Mouse (Mus musculus): Measurements from ENCODE around the gene Vcan. TPM values are rescaled to one million over a fixed set of nuclear protein-coding genes. Genes with fewer than 3 reads are reported as not detected.

Gene Vcan
- total RNA-seq, 2 experiments from 2014 or later, result 125 to 154 TPM

- no peak for DNase-seq
- intact Hi-C loops (cut with DNase I), result loop anchor here (5.0 kb wide), 1 partner anchor 1104 kb away; no protein-coding TSS in a partner anchor
Measured at GRCm38 (mm10) chr13:89738275-89738674, 4.0 kb downstream of the Vcan start.

DNA sequence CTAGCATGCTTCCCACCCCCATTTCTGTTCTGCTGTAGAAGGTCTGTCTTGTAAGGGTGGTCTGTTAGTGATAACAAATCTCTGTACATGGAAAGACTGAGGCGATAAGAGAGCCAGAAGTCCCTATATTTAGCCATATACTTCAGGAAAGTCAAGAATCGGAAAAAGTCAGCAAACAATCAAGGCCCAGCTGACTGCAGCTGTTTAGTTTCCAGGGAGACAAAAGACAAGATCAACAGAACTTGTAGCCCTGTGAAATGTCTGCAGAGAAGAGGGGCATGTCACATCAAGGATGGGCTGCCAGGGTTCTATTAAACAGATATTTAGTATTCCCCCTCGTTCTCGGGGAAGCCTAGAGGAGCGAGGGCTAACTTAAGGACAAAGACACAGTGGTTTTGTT is 7.2 kb downstream of the Vcan start:
- intact Hi-C loops (cut with DNase I), result loop anchor here (5.0 kb wide), 1 partner anchor 1107 kb away; no protein-coding TSS in a partner anchor
- no peak for DNase-seq

- DNase-seq, result no peak
- intact Hi-C loops (cut with DNase I), result no loop called here
Measured at GRCm38 (mm10) chr13:89726492-89726891, 15.8 kb downstream of the Vcan start.

DNA sequence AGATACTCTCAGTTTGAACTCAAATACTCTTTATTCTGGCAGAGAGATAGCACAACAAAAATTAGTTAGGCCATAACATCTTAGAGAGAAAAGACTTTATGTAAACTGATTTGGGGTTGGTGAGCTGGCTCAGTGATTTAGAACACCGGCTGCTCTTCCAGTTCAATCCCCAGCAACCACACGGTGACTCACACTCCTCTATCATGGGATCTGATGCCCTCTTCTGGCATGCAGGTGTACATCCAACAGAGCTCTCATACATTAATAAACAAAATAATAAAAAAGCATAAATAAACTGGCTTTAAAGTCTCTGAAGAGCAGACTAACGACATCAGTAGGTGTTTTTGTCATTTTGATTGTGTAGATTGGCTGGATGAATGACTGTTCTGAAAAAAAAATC is 21.8 kb downstream of the Vcan start:
- intact Hi-C loops (cut with DNase I), result no loop called here
- DNase-seq, result no peak

DNA sequence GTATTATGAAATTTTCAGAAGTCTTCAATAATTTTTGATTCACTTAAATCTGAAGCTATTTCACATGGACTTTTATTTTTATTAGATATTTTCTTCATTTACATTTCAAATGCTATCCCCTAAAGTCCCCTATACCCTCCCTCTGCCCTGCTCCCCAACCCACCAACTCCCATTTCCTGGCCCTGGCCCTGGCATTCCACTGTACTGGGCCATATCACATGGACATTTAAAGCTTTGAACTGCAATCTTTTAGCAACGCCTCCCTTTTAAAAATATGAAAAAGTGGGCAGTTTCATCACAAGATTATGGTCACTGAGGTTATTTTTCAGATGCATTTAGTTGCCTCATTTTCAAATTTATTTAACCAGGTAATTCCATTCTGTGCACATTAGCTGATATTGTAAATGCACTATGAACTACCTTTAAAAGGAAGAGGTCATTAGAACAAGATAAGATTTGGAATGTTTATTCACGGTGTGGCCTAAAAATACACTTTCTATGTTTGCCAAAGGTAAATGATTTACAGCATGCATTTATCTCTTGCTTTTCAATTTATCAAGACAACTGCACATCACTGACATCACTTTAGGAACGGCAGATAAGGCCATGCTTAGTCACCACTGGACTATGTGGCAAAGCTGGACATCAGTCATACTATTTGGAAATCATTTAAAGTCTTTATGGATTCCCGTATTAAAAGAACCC is 32.7 kb downstream of the Vcan start:
- intact Hi-C loops (cut with DNase I), result no loop called here
- no peak for DNase-seq

DNA sequence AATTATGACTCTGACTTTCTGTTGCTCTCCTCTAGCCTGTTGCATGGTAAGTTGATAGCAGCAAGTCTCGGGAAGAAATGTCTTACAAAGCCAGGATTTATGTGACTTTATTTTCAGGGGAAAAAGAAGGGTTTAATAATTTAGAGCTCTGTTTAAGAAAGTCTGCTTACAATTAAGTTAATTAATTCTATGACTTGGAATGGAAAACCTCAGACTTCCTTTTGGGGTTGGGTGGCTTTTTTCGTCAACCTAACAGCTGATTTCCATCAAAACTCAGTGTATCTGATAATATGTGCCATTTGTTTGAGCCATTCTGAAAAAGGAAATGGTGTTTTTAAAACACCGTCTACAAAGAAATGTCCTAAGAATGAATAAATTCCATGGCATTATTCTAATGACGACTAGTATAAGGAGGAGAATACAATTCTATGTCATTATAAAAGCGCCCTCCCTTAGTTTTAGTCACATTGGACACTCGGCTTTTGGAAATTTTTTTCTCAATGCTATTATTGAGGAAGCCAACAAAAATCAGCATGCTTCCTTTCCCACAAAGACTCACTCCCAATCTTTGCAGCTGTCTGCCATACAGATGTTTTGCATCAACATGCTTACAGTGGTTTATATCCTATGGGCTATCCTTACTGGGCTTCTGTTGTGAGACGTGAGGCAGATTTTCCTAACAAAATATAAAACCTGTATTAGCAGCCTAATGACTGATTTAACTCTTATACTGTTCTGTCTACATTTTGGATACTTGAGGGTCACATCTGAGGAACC is 34.0 kb downstream of the Vcan start:
- intact Hi-C loops (cut with DNase I), result no loop called here
- no peak for DNase-seq

DNA sequence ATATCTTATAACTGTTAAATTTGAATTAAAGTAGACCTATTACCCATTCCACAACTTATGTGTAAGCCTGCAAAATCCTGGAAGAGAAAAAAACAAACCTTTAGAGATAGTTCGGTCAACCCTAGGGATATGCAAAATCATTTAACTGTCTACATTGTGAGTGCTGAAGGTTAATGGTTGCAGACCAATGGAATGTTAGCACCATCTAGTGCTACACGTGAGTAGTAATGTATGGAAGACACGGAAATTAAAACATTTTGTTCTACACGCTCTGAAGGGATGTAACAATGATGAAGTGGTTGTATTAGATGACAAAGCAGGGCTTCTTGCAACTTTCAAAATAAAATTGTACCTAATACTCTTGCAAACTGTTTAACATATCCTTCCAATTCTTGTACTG is 39.9 kb downstream of the Vcan start:
- no peak for DNase-seq
- intact Hi-C loops (cut with DNase I), result no loop called here

DNA sequence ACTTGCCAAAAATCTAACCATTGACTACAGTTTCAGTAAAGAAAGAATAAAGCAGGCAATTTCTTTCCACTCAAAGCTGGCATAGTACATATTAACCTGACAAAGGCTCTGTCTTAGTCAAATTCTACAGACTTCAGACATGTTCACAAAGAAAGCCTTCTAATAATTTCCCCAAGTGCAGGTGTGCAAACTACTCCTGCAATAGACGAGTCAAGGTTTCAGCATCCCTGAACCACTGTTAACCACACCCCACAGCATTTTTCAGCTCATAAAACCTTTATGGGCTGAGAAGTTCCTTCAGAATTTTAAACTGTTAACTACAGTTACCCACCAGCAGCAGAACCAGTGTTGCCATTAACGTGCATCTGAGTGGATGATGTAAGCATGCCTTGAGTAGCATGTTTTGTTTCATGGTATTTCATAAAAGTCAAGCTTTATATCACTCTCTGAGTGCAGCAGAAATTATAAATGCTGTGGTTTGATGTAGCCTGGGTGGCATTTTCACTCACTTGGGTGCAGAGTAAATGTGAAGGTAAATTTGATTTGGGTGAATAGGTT is 42.2 kb downstream of the Vcan start:
- DNase-seq, result no peak
- intact Hi-C loops (cut with DNase I), result no loop called here

DNA sequence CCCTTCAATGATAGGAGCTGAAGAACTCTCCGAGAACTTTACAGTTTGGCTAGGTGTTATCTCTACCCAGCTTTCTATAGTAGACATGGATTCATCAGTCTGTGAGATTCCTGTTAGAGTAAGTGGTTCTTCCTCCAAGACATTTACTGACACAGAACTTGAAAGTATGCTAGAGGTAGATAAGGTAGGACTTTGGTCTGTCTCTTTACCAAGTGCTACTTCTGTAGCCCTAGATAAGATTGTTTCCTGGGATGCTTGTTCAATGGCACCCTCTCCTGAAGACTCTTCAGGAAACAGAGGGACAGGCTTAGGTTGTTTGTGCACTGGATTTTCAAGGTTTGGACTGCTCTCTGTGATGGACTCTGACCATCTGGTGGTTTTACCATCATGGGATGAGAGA is 49.7 kb downstream of the Vcan start:
- intact Hi-C loops (cut with DNase I), result no loop called here
- DNase-seq, result no peak

GRCm38 (mm10) chr13:89683490-89683889 is 58.8 kb downstream of the Vcan start:
- intact Hi-C loops (cut with DNase I), result no loop called here
- no peak for DNase-seq

DNA sequence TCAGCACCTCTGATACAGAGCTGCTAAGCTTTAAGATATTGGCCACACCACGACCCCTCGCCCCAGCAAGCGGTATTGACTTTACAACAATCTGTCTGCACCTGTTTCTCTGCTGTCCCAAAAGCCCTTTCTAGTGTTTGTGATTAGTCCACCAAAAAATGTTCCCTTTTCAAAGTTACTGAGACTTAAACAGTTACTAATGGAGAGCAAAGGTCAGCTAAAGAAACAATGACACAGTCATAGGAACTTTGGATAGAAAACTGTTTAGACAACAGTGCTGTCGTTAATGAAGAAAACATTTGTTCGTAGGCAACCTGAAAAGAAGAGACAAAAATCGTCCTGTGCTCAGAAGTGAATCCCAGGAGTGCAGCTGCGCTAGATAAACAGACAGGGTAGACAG is 60.1 kb downstream of the Vcan start:
- intact Hi-C loops (cut with DNase I), result no loop called here

DNA sequence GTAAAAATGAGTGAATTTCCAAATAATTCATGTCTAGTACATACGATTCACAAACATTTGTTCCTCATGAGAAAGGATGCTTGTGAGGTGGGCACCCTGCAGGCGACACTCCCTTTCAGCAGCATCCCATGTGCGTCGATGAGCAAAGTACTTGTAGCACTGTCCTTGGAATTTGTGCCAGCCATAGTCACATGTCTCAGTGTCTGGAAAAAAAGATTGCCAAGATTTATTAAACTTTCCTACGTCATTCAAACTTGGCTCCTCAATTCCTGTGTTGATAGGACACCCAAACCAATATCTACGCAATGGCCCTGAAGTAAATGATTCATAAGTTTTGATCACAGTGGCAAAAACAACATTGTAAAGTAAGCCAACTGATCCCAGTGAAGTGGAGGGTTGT is 62.6 kb downstream of the Vcan start:
- intact Hi-C loops (cut with DNase I), result no loop called here
- no peak for DNase-seq

More for the DNA sequence above, 60.1 kb downstream of the Vcan start:
- DNase-seq, result no peak

- intact Hi-C loops (cut with DNase I), result loop anchor here (5.0 kb wide), 1 partner anchor 1167 kb away; no protein-coding TSS in a partner anchor
- DNase-seq, result no peak
Measured at GRCm38 (mm10) chr13:89670505-89670904, 71.8 kb downstream of the Vcan start.

DNA sequence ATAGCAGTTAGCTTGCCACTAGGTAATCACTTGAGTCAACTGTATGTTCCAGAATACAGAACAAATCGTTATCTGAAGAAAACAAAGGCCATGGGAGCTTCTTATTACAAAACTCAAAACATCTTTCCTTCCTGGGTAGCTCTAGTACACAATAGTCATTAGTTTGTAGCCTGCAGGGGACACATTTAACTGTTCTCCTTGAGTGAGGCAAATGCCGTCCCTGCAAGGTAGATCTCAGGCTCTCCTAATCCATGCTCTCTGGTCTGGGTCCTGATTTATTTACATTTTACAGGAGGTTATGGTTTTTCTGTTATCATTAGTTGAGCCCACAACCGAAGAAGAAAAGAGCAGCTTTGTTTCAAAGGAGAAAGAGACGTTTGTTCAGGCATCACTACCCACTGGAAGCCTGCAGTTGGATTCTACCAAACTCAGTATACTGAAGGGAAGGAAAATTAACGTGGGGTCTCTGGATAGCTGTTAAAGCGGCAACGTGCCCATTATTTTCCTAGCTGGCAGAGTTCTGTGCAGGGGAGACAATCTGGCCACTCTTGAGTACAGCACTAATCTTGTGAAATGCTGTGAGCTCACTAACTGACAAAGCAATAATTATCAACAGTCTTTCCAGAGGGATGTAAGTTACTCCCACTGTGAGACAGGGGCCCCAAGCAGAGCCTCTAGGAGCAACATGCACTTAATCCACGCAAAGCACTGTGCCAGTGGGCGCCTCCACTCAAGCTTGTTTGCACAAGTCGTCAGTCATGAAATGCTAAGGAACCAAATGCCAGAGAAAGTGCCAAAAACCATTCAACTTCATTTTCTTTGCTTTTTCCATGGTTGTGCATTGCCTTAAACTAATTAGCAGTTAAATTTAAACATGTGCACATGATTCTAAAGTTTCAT is 73.1 kb downstream of the Vcan start:
- DNase-seq, result peak; percentile 10
- intact Hi-C loops (cut with DNase I), result loop anchor here (5.0 kb wide), 1 partner anchor 1218 kb away; no protein-coding TSS in a partner anchor

DNA sequence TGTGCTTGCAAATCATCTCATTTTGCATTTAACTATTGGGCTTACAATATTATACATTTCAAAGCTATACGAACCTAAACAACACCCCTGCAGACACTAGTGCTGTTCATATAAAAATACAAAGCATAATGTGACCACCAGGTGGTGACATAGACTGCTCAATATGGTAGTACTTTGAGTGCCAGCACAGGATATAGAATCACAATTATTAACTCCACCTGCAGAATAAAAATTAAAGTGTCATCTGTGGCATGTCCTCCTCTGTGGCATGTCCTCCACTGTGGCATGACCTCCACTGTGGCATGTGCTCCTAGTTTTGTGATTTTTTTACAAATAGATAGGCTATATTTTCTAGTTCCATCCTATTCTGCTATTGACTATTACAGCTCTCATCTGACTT is 74.2 kb downstream of the Vcan start:
- DNase-seq, result peak; percentile 6
- intact Hi-C loops (cut with DNase I), result loop anchor here (5.0 kb wide), 1 partner anchor 1219 kb away; no protein-coding TSS in a partner anchor

DNA sequence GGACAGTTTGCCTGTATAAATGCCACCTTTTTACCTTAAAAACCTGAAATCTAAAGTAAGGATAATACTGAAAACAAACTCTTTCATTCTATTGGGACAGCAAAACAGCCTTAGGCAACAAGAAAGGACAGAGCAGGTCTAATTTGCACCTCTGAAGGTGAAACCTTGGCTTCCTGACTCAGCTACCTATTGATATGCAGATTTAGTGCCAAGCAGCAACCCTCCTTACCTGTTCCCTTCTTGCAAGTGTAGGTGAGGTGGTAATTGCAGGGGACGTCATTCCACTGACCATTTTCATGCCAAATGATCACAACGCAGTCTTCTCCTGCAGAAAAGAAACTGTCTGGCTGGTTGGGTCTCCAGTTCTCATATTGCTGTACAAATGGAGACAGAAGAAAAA is 80.6 kb downstream of the Vcan start:
- intact Hi-C loops (cut with DNase I), result no loop called here
- DNase-seq, result no peak

DNA sequence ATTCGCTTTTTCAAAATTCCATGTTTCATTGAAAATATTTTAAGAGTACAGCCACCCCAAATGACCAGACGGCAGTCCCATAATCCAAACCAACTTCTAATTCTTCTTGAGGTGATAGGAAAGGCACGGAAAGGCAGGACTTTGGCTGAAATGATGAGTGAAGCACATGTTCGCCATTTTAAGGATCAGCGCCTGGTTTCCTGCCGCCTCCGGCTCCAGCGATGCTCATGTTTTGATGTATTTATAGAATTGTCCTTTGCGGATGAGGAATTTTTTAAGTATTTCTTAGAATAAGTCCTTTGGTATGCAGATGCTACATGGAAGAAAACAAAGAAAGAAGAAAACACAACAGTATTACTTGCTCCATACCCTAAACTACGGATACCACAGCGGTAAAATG is 85.3 kb downstream of the Vcan start:
- DNase-seq, result no peak
- intact Hi-C loops (cut with DNase I), result no loop called here

DNA sequence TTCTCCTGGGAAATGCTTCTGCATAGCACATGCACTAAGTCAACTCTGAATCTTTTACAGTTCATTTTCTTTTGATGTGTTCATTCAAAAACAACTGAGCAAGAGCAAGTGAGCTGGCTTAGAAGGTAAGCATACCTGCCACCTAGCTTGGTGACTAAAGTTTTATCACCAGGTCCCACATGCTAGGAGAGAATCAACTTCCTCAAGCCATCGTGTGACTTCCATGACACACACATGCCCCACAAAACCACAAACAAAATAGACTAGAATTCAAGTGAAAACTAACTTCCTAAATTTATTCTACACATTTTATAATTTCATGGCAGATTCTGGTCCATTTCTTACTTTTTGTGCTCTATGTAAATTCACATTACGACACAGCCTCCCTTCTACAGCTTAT is 89.0 kb downstream of the Vcan start:
- DNase-seq, result no peak
- intact Hi-C loops (cut with DNase I), result no loop called here

DNA sequence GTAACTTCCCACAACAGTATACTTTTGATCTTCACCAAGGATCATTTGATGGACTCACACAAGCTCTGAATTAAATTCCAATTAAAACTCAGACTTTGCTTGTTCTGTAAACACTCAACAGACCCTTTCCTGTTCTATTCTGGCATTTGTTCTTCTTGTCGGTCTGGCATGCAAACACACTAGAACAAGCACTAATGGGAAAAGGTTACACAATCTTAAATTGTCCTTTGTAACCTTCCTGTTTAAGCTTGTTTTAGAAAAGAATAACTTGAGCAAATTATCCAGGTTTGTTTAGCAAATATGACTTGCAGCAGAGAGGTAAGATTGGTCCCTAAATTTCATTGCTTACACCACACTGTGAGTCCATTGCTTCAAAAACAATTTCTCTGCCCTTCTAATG is 89.5 kb downstream of the Vcan start:
- DNase-seq, result no peak
- intact Hi-C loops (cut with DNase I), result no loop called here

DNA sequence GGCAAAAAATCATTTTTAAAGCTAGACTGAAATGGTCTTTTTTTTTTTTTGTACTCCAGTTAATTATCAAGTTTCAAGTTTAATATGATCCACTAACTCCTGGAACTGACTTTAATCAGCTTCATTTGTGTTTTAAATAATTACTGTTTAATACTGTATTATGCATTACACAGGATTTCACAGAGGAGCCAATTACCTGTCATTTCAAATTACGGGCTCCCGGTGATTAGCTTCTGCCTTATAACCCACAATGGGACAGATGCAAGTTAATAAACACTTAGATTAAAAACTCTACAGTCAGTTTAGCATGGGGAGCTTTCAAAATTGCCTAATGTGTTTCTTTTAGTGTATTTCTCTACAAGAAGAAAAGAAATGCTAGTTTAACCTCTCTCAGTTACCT is 96.7 kb downstream of the Vcan start:
- no peak for DNase-seq
- intact Hi-C loops (cut with DNase I), result no loop called here

DNA sequence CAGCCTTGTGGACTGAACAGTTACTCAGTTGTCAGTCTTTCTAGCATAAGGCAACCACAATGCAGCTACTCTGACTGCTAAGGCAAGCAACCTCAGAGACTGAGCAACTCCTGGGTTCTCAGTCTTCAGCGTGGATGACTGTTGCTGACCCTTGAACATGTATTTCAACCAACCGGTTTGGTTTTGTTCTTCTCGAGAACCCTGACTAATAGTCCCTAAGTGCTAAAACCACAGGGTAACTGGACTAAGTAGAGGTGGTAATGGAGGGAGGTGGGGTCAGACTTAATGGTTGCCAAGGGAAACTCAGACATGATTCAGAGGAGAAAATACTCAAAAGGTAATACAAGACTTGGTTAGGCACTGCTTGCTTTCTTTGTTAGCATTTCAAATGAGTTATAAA is 105.3 kb downstream of the Vcan start:
- intact Hi-C loops (cut with DNase I), result loop anchor here (5.0 kb wide), 1 partner anchor 90 kb away; no protein-coding TSS in a partner anchor
- DNase-seq, result no peak

Measured in left cerebral cortex, postnatal 4 days (tissue).